19 mouse cellular contexts compared by ENCODE assay signal in genomic region chr8:121018236-121018635, GRCm38 (mm10).
DNase-seq lines count a peak whose midpoint lies in the region; ATAC-seq and TF ChIP-seq lines count a peak whose summit lies in the region.
"Had no signal": no experiment of that assay in that cellular context is flagged by ENCODE, and none has a peak within 500 bp of the region (broad histone marks: within the 10 kb centered on the region; RNA-seq: fewer than 3 reads in every experiment).

No protein-coding gene starts in this region.

- no peak for ATAC-seq in hindbrain, postnatal 0 days
- ATAC-seq in hindbrain, embryonic 14.5 days (ENCODE audit: low FRiP score) = no peak
- ATAC-seq: forebrain, embryonic 14.5 days had no signal

- no peaks in the 10 kb centered on the region for H3K4me1 ChIP-seq in hindbrain, postnatal 0 days (ENCODE audit: insufficient read depth, low read length)
- no peaks in the 10 kb centered on the region for H3K4me1 ChIP-seq in hindbrain, embryonic 14.5 days (replicated peaks; ENCODE audit: control insufficient read depth, insufficient read depth, low read length)
- H3K4me1 ChIP-seq in thymus, adult 2 months (replicated peaks; ENCODE audit: control insufficient read depth, insufficient read depth, low read length) = peaks cover 57% of the 10 kb centered on the region

- no peaks in the 10 kb centered on the region for H3K27me3 ChIP-seq in hindbrain, postnatal 0 days (ENCODE audit: insufficient read depth, low read length)
- H3K27me3 ChIP-seq in hindbrain, embryonic 14.5 days (ENCODE audit: control insufficient read depth, insufficient read depth, low read length) = no peaks in the 10 kb centered on the region
- H3K27me3 ChIP-seq in thymus, adult 2 months (ENCODE audit: control insufficient read depth, insufficient read depth, low read length) = no peaks in the 10 kb centered on the region

- no peak; the same call in 1 of the 2 replicates for TF ChIP-seq POLR2A in thymus, adult 2 months (IDR thresholded peaks at IDR 0.05; ENCODE audit: control insufficient read depth, extremely low read depth, insufficient read depth, low read length, poor library complexity)

- intact Hi-C loops in gastrocnemius, adult 2 months (cut with DNase I) = no loop called here

- H3K9ac ChIP-seq in hindbrain, postnatal 0 days (replicated peaks; ENCODE audit: low read length) = no peak overlapping the region
- no peak overlapping the region for H3K9ac ChIP-seq in hindbrain, embryonic 14.5 days
- H3K9ac ChIP-seq: embryonic facial prominence, embryonic 15.5 days; hindbrain, embryonic 13.5 days had no signal

- 74% methylated on average over 10 of the region's 10 CpGs for WGBS in hindbrain, postnatal 0 days
- 70% methylated on average over 10 of the region's 10 CpGs for WGBS in hindbrain, embryonic 14.5 days
- WGBS in thymus, adult 2 months = 44% methylated on average over 10 of the region's 10 CpGs

- no peak for DNase-seq in hindbrain, postnatal 0 days (ENCODE audit: low spot score)
- DNase-seq in hindbrain, embryonic 14.5 days (ENCODE audit: low spot score) = no peak
- DNase-seq in thymus, adult 2 months = no peak
- DNase-seq in thymus, postnatal 0 days (ENCODE audit: low spot score) = no peak
- DNase-seq in adrenal gland, postnatal 14 days = peak; percentile 53
- no peak for DNase-seq in left cerebral cortex, adult 8-10 months (ENCODE audit: low spot score in 2 of 2)
- no peak for DNase-seq in gastrocnemius, adult 2 months
- DNase-seq: cerebellum, adult 2 months; cerebellum, postnatal 14 days; embryo, embryonic 11 days; gastrocnemius, postnatal 36 days; heart, adult 11 months; heart, postnatal 10 days; kidney, adult 11 months had no signal

- no peak overlapping the region for H3K4me2 ChIP-seq in hindbrain, postnatal 0 days (ENCODE audit: low read depth, low read length)
- H3K4me2 ChIP-seq in hindbrain, embryonic 14.5 days (replicated peaks) = no peak overlapping the region
- H3K4me2 ChIP-seq: embryonic facial prominence, embryonic 15.5 days; hindbrain, embryonic 13.5 days had no signal

- no peak overlapping the region for H3K4me3 ChIP-seq in hindbrain, postnatal 0 days (ENCODE audit: low read length)
- no peak overlapping the region for H3K4me3 ChIP-seq in hindbrain, embryonic 14.5 days (replicated peaks; ENCODE audit: low read length)
- H3K4me3 ChIP-seq in thymus, adult 2 months (ENCODE audit: control insufficient read depth, insufficient read depth, low read length) = no peak overlapping the region
- no peak overlapping the region for H3K4me3 ChIP-seq in gastrocnemius, adult 2 months
- H3K4me3 ChIP-seq: embryonic facial prominence, embryonic 15.5 days; erythroblast, embryonic 14.5 days; forebrain, embryonic 10.5 days; hindbrain, embryonic 13.5 days had no signal

- no peaks in the 10 kb centered on the region for H3K36me3 ChIP-seq in hindbrain, postnatal 0 days (ENCODE audit: insufficient read depth, low read length)
- H3K36me3 ChIP-seq in hindbrain, embryonic 14.5 days (replicated peaks; ENCODE audit: control insufficient read depth, insufficient read depth) = no peaks in the 10 kb centered on the region
- H3K36me3 ChIP-seq in thymus, adult 2 months (ENCODE audit: control insufficient read depth, insufficient read depth, low read length) = no peaks in the 10 kb centered on the region
- H3K36me3 ChIP-seq: embryonic facial prominence, embryonic 15.5 days; forebrain, embryonic 10.5 days; hindbrain, embryonic 13.5 days had no signal

- H3K27ac ChIP-seq in hindbrain, postnatal 0 days = 0 out of 2 replicates have a peak overlapping the region, but pooled peaks have one; percentile 11
- H3K27ac ChIP-seq in hindbrain, embryonic 14.5 days = no peak overlapping the region
- H3K27ac ChIP-seq in thymus, adult 2 months (ENCODE audit: control insufficient read depth, insufficient read depth, low read length) = no peak overlapping the region
- H3K27ac ChIP-seq in gastrocnemius, adult 2 months = no peak overlapping the region
- H3K27ac ChIP-seq: embryonic facial prominence, embryonic 15.5 days; forebrain, embryonic 10.5 days; hindbrain, embryonic 13.5 days had no signal

- no peaks in the 10 kb centered on the region for H3K9me3 ChIP-seq in hindbrain, postnatal 0 days (ENCODE audit: low read length)
- H3K9me3 ChIP-seq in hindbrain, embryonic 14.5 days (ENCODE audit: control insufficient read depth, low read length) = no peaks in the 10 kb centered on the region
- H3K9me3 ChIP-seq: embryonic facial prominence, embryonic 15.5 days; forebrain, embryonic 10.5 days; hindbrain, embryonic 13.5 days had no signal

- no peak for TF ChIP-seq CTCF in hindbrain, postnatal 0 days (IDR thresholded peaks at IDR 0.05; ENCODE audit: low read depth)
- peak; percentile 27; the same call in 1 of the 2 replicates for TF ChIP-seq CTCF in thymus, adult 2 months (IDR thresholded peaks at IDR 0.05; ENCODE audit: borderline replicate concordance, control insufficient read depth, extremely low read depth, insufficient read depth, low read length, poor library complexity)
- TF ChIP-seq CTCF in gastrocnemius, adult 2 months (IDR thresholded peaks at IDR 0.05) = no peak
